Mouse (Mus musculus) layer of hippocampus, adult 8-10 months (tissue): ENCODE data around the gene Rpl6. TPM values are rescaled to one million over a fixed set of nuclear protein-coding genes. Genes with fewer than 3 reads are reported as not detected.

Source experiments
- total RNA-seq, 4 experiments: library from RNA; stranded (reverse); gene quantifications; 2 replicates each; pipeline ENCODE4 v1.2.4; 2022

Rpl6 gene
- total RNA-seq, 4 experiments from 2014 or later: 517 to 564 (median 525) TPM

Other genes with a start within 250 kb of the Rpl6 start
- gene Rph3a, start 194.4 kb upstream of the Rpl6 start, total RNA-seq: 100 to 1,000 TPM; 199 to 216 (median 211) TPM
- gene Ptpn11, start 13.1 kb upstream of the Rpl6 start, total RNA-seq: 100 to 1,000 TPM in 2 of 4 experiments, 10 to 100 TPM in 2; 97.1 to 101 (median 99.7) TPM
- gene Hectd4, start 15.7 kb downstream of the Rpl6 start, total RNA-seq: 100 to 1,000 TPM; 147 to 191 (median 153) TPM
- gene Trafd1, start 181.2 kb downstream of the Rpl6 start, total RNA-seq: 10 to 100 TPM; 71.6 to 88.3 (median 78.0) TPM
- gene Naa25, start 193.5 kb downstream of the Rpl6 start, total RNA-seq: 10 to 100 TPM; 36.6 to 45.8 (median 38.1) TPM
- gene Tmem116, start 247.4 kb downstream of the Rpl6 start, total RNA-seq: 1 to 10 TPM; 7.2 to 9.5 (median 8.5) TPM
- 100 to 1,000 TPM; 138 to 165 (median 145) TPM for gene Erp29, start 248.0 kb downstream of the Rpl6 start, total RNA-seq